Mouse (Mus musculus) liver, embryonic 14.5 days (tissue): ENCODE data around the gene AC153137.1.

Experiments used
- CTCF ChIP-seq: IDR thresholded peaks from 2 replicates; pipeline ENCODE4 v1.5.1; 2016; ENCODE audit warnings: antibody characterized with exemption, low read depth, control low read depth
- EP300 ChIP-seq: IDR thresholded peaks from 2 replicates; pipeline ENCODE4 v1.6.1; 2016; ENCODE audit warnings: antibody characterized with exemption, low read depth

- TF ChIP-seq CTCF (no peak), EP300 (no peak)
Measured at GRCm38 (mm10) chr1:31015261-31015660, 37.5 kb upstream of the AC153137.1 start.
